Mouse (Mus musculus) spleen, adult 2 months (tissue): Measurements from ENCODE around the gene Mpp3. TPM values are rescaled to one million over a fixed set of nuclear protein-coding genes. Genes with fewer than 3 reads are reported as not detected.

ENCODE experiments used
- DNase-seq, 2 experiments: peaks; one replicate each; pipeline versions ENCODE4 v3.0.0 to v3.0.0-alpha.2; 2012 to 2021; ENCODE audit warnings: low spot score in 2 of 2, low read depth in 1 of 2
- H3K27ac ChIP-seq: fragments of 200-500 bp; 2 replicates; pipeline ENCODE4 v1.5.1; 2012; ENCODE audit warnings: low read length, inconsistent platforms; ENCODE audit not compliant: insufficient read depth
- H3K27me3 ChIP-seq: fragments of 200-500 bp; 2 replicates; pipeline ENCODE4 v1.6.1; 2012; ENCODE audit warnings: mild to moderate bottlenecking, moderate library complexity, low read length, inconsistent platforms; ENCODE audit not compliant: control insufficient read depth, insufficient read depth
- H3K36me3 ChIP-seq: fragments of 200-500 bp; 2 replicates; pipeline ENCODE4 v1.6.1; 2012; ENCODE audit warnings: mild to moderate bottlenecking, low read length, inconsistent platforms; ENCODE audit not compliant: control insufficient read depth, insufficient read depth
- H3K4me1 ChIP-seq: fragments of 200-500 bp; 2 replicates; pipeline ENCODE4 v1.6.1; 2011; ENCODE audit warnings: inconsistent platforms; ENCODE audit not compliant: control insufficient read depth, insufficient read depth, insufficient read length
- H3K4me3 ChIP-seq: fragments of 200-500 bp; 2 replicates; pipeline ENCODE4 v1.5.1; 2011; ENCODE audit warnings: mild to moderate bottlenecking, inconsistent platforms; ENCODE audit not compliant: insufficient read depth, insufficient read length; ENCODE audit errors: extremely low read depth
- CTCF ChIP-seq: fragments of 200-500 bp; IDR thresholded peaks from 2 replicates; pipeline ENCODE4 v1.5.1; 2011; ENCODE audit warnings: mild to moderate bottlenecking, inconsistent platforms; ENCODE audit not compliant: insufficient read depth, insufficient read length, insufficient replicate concordance; ENCODE audit errors: extremely low read depth
- POLR2A ChIP-seq: fragments of 200-500 bp; IDR thresholded peaks from 2 replicates; pipeline ENCODE4 v1.6.1; 2011; ENCODE audit warnings: low read depth, low read length, inconsistent platforms
- WGBS: fragments of 180-500 bp; shearing (Covaris S2); methylation state at CpG from one replicate; pipeline ENCODE4 v1.1.7; 2018; 5-methylcytosine and 5-hydroxymethylcytosine counted together
- polyA plus RNA-seq: library from polyadenylated mRNA; depleted of rRNA; stranded (reverse); fragments of >200 nt; gene quantifications from 2 replicates; pipeline ENCODE4 v1.2.3, GENCODE M21; 2012

Mpp3 gene
- polyA plus RNA-seq, 1 experiment, result 2.7 TPM

- 46% methylated on average over 16 of the region's 16 CpGs for WGBS
- H3K4me3 ChIP-seq, result no peak overlapping the region
- TF ChIP-seq POLR2A (no peak), CTCF (no peak)
- H3K4me1 ChIP-seq, result no peaks in the 10 kb centered on the region
- DNase-seq, result no peak
- H3K27me3 ChIP-seq, result 0 out of 2 replicates have a peak, but pooled peaks cover 3% of the 10 kb centered on the region
- no peak overlapping the region for H3K27ac ChIP-seq
- H3K36me3 ChIP-seq, result no peaks in the 10 kb centered on the region
These were observed 33.7 kb upstream of the Mpp3 start for GRCm38 (mm10) chr11:102061941-102062473.

GRCm38 (mm10) chr11:102061236-102061940 is 33.1 kb upstream of the Mpp3 start:
- DNase-seq, result peak; percentile 4 to 39
- Histone ChIP-seq H3K27me3 (0 out of 2 replicates have a peak, but pooled peaks cover 3% of the 10 kb centered on the region), H3K4me3 (no peak overlapping the region; the same call in 1 of the 2 replicates), H3K4me1 (no peaks in the 10 kb centered on the region), H3K36me3 (no peaks in the 10 kb centered on the region), H3K27ac (no peak overlapping the region)
- WGBS, result 7% methylated on average over 23 of the region's 23 CpGs
- TF ChIP-seq POLR2A, result no peak
- TF ChIP-seq CTCF, result peak; percentile 78; the same call in 1 of the 2 replicates

- DNase-seq, result no peak
- Histone ChIP-seq H3K4me3 (no peak overlapping the region), H3K27me3 (no peaks in the 10 kb centered on the region), H3K27ac (no peak overlapping the region), H3K36me3 (no peaks in the 10 kb centered on the region), H3K4me1 (no peaks in the 10 kb centered on the region; the same call in 1 of the 2 replicates)
- TF ChIP-seq CTCF (peak; percentile 32; the same call in 1 of the 2 replicates), POLR2A (no peak)
- WGBS, result 24% methylated on average over 9 of the region's 9 CpGs
These were observed 25.6 kb upstream of the Mpp3 start for GRCm38 (mm10) chr11:102053847-102054246.

GRCm38 (mm10) chr11:102053183-102053582 is 24.9 kb upstream of the Mpp3 start:
- WGBS, result 62% methylated on average over 7 of the region's 7 CpGs
- TF ChIP-seq CTCF, result no peak
- no peak for TF ChIP-seq POLR2A
- Histone ChIP-seq H3K27me3 (no peaks in the 10 kb centered on the region), H3K4me3 (no peak overlapping the region), H3K27ac (no peak overlapping the region), H3K4me1 (no peaks in the 10 kb centered on the region; the same call in 1 of the 2 replicates), H3K36me3 (no peaks in the 10 kb centered on the region)
- DNase-seq, result no peak

GRCm38 (mm10) chr11:102052697-102053096 is 24.4 kb upstream of the Mpp3 start:
- TF ChIP-seq CTCF, result no peak
- no peak for TF ChIP-seq POLR2A
- H3K36me3 ChIP-seq, result no peaks in the 10 kb centered on the region
- H3K4me1 ChIP-seq, result no peaks in the 10 kb centered on the region; the same call in 1 of the 2 replicates
- no peak for DNase-seq
- WGBS, result 84% methylated on average over 12 of the region's 12 CpGs
- no peak overlapping the region for H3K4me3 ChIP-seq
- H3K27me3 ChIP-seq, result no peaks in the 10 kb centered on the region
- peak overlapping the region; percentile 75 for H3K27ac ChIP-seq

- 84% methylated on average over 4 of the region's 4 CpGs for WGBS
- Histone ChIP-seq H3K4me3 (no peak overlapping the region), H3K36me3 (no peaks in the 10 kb centered on the region), H3K4me1 (no peaks in the 10 kb centered on the region; the same call in 1 of the 2 replicates), H3K27me3 (no peaks in the 10 kb centered on the region), H3K27ac (peak overlapping the region; percentile 75)
- no peak for DNase-seq
- no peak for TF ChIP-seq CTCF
- TF ChIP-seq POLR2A, result no peak
These were observed 23.7 kb upstream of the Mpp3 start for GRCm38 (mm10) chr11:102051954-102052353.

GRCm38 (mm10) chr11:102051541-102051940 is 23.3 kb upstream of the Mpp3 start:
- Histone ChIP-seq H3K4me3 (no peak overlapping the region), H3K27ac (peak overlapping the region; percentile 75)
- no peak for TF ChIP-seq CTCF
- TF ChIP-seq POLR2A, result no peak

More at GRCm38 (mm10) chr11:102051541-102051940, 23.3 kb upstream of the Mpp3 start:
- no peaks in the 10 kb centered on the region; the same call in 1 of the 2 replicates for H3K4me1 ChIP-seq
- no peaks in the 10 kb centered on the region for H3K27me3 ChIP-seq
- no peak for DNase-seq
- WGBS, result 80% methylated on average over 4 of the region's 4 CpGs
- no peaks in the 10 kb centered on the region for H3K36me3 ChIP-seq
